In genomic region chr17:57249186-57250181, GRCm38 (mm10) we compare ENCODE assay signal across 1 mouse cellular context.
TF ChIP-seq lines count a peak whose summit lies in the region.

Gene Trip10 (plus strand): TSS chr17:57249455.

TF ChIP-seq in CH12.LX, 34 proteins besides CTCF, POLR2A, EP300 and RAD21 (continued from another document):
- TF ChIP-seq HCFC1 (IDR thresholded peaks at IDR 0.05; ENCODE audit: low read depth, low read length): 0 out of 2 replicates have a peak, but pooled peaks have one; percentile 4
- no peak for TF ChIP-seq ZKSCAN1 (IDR thresholded peaks at IDR 0.05; ENCODE audit: borderline replicate concordance, low read depth, low read length)
- TF ChIP-seq MYC (IDR thresholded peaks at IDR 0.05; ENCODE audit: low read depth, low read length): peak; percentile 69
- TF ChIP-seq SMC3 (IDR thresholded peaks at IDR 0.05; ENCODE audit: low read depth, low read length): peak; percentile 48
- TF ChIP-seq JUND (conservative IDR thresholded peaks at IDR 0.05; ENCODE audit: low read depth, low read length): no peak
- TF ChIP-seq CHD2 (IDR thresholded peaks at IDR 0.05; ENCODE audit: low read length): peak; percentile 50
- no peak for TF ChIP-seq ZMIZ1 (IDR thresholded peaks at IDR 0.05; ENCODE audit: low read depth, low read length)
- TF ChIP-seq ZC3H11A (IDR thresholded peaks at IDR 0.05; ENCODE audit: low read depth, low read length): no peak
- no peak for TF ChIP-seq E2F4 (IDR thresholded peaks at IDR 0.05; ENCODE audit: insufficient replicate concordance, low read depth, low read length)
- no peak for TF ChIP-seq IRF4 (IDR thresholded peaks at IDR 0.05; ENCODE audit: low read depth, low read length)
- peak; percentile 44; the same call in 1 of the 2 replicates for TF ChIP-seq NELFE (IDR thresholded peaks at IDR 0.05; ENCODE audit: low read depth, low read length)
- 0 out of 2 replicates have a peak, but pooled peaks have one; percentile 36 for TF ChIP-seq MEF2A (IDR thresholded peaks at IDR 0.05; ENCODE audit: borderline replicate concordance, low read depth, low read length)
- TF ChIP-seq MAFK (IDR thresholded peaks at IDR 0.05; ENCODE audit: insufficient replicate concordance, low read length): no peak
- no peak for TF ChIP-seq ZNF384 (IDR thresholded peaks at IDR 0.05; ENCODE audit: low read depth, low read length)
- TF ChIP-seq MAX (IDR thresholded peaks at IDR 0.05; ENCODE audit: low read length): peak; percentile 50; the same call in 1 of the 2 replicates
- no peak for TF ChIP-seq PAX5 (IDR thresholded peaks at IDR 0.05; ENCODE audit: low read length)
- no peak for TF ChIP-seq CHD1 (IDR thresholded peaks at IDR 0.05; ENCODE audit: low read depth, low read length)
- TF ChIP-seq USF2 (conservative IDR thresholded peaks at IDR 0.05; ENCODE audit: low read depth, low read length): no peak
